Mouse (Mus musculus) right cerebral cortex, adult 2 months (tissue): Measurements from ENCODE around the gene Cd151.
"Not testable (repeated sequence)": the region's sequence is repeated elsewhere in the genome, so short reads cannot be mapped to it uniquely, and the experiment has no call there.

ENCODE experiments used
- DNase-seq, 2 experiments: peaks; one replicate each; pipeline ENCODE4 v3.0.0; 2021 to 2022; ENCODE audit warnings: low spot score in 2 of 2

The Cd151 gene

DNA sequence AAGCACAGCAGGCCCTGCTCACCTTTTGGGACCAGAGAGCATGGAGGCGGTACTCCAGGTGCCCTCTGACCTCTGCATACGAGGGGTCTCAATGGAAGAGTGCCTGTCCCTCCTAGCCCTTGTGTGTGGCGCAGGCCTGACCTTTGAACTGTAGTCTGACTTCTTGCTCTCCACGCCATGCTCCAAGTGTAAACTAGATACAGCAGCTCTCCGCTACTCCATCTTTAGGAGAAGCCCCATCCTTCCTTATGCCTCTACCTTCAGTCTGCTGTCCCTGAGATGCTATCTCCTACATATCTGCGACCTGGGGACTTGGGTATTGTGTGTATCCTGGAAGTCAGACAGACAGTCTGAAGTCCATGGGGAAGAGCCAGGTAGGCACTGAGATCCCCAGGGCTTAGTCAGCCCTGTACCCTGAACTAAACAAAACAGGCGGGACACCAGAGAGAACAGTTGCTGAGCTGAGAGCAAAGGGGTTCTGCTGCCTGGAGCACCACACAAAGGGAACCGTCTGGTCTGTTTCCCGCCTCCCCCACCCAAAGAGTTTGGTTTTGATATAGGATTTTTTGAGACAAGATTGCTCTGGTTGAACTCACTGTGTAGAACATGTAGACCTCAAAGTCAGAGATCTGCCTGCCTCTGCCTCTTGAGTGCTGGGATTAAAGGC, 31.2 kb upstream of the Cd151 start:
- DNase-seq, result no peak

DNA sequence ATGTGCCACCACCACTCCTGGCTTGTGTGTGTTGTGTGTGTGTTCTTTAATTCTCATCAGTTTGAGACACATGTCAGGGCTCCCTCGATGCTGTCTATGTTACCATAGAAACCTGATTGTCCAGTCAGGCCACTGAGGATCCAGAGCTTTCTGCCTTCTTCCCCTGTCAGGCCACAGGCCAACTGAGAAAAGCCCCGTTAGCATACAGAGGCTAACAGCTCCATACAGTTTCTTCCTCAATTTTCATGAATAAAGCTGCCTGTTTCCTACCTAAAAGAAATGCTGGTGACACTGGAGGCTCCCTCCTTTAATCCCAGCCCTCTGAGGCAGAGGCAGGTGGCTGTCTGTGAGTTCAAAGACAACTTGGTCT, 30.7 kb upstream of the Cd151 start:
- DNase-seq, result no peak

DNA sequence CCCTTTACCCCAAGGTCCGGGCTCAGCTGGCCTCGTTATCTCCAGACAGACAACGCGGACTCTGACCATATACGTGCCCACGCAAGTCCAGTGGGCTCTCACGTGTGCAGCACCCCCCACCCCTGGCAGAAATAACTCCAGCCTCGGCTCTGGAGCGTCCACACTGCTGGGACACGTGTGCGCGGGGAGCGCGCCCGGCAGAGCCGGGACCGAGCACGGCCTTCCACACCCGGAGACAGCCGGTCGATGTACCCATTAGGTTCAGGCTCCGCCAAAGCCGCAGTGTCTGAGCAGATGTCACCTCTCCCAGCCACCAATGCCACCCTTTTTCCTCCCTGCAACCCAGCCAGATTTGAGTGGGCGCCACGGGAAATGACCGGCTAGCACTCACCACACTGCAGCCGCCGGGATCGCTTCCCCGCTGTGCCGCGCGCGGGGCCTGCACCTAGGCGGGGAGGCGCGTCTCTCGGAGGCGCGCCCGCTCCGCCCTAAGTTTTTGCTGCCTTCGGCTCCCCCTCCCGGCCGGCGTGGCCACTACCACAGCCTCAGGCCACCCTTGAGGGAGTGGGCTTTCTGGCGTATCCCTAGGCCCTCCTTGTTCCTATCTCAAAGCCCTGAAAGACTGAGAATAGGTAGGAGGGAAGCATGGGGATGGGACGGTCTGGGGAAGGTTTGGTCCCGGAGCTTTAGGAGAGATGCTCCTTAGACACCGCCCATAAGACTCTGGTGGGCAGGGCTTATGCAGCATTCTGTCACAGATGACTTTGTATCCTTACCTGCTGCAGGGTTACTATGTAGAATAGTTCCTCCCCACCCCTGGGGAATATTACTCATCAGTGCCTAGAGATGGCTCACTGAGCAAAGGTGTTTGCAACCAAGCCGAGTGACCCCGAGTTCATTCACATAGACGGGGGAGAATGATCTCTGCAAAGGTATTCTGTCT, 29.7 kb upstream of the Cd151 start, which contains the start of gene Slc25a22:
Gene Slc25a22 (minus strand): TSS at position 715 of the 943 bp plus-strand sequence.
- DNase-seq, result peak; percentile 81 to 88

DNA sequence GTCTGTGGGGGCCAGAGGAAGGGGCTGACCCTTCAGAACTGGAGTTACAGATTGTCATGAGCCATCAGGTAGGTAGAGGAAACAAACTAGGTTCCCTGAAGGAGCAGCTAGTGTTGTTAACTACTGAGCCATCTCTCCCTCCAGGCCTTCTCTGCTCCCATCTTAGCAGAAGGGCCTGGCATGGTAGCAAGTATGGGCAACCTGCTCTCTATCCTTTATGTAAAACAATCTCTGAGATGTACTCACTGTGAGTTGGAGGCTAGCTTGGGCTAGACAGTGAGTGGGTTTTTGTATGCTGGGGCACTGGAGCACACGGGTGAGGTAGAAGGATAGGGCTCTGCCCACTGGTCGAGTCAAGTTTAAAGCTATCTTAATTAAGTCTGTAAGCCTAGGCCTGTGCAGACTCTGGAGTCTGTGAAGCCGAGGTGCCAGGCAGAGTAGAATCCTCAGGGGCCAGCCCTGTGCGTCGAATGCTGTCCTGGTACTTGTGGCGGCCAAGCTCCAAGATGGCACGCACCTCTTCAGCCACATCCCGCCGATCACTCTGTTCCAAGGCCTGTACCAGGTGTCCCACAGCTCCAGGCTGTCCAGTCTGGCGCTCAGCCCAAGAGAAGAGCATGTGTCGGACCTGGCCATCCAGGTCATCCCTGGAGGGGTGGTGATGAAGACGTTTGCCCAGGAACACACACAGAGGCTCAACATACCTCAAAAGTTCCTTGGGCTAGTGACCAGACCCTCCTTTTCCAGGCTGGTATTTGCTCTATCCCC, 28.8 kb upstream of the Cd151 start:
- DNase-seq, result no peak

DNA sequence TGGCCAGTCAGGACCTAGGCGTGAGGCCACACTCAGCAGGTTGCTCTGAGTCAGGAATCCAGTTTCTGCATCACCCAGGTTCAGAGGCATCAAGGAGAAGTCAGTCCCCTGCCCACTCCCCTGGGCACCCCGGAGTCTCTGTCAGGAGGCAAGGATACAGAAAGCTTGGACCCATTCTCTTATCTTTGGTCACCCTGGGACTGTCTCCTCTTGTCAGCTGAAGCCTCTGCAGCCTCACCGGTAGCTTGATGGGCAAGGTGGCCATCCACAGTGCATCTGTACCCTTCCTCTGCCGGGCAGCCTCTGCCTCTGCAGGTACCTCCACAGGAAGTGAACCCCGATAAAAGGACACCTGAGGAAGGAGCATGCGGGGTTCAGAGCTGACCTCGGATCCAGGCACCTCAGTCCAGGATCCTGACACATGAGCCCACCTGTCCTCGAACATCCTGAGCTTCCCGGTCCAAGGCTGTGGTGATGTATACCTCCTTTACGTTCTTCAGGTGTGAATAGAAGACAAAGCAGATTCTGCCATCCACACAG, 28.0 kb upstream of the Cd151 start:
- no peak for DNase-seq

DNA sequence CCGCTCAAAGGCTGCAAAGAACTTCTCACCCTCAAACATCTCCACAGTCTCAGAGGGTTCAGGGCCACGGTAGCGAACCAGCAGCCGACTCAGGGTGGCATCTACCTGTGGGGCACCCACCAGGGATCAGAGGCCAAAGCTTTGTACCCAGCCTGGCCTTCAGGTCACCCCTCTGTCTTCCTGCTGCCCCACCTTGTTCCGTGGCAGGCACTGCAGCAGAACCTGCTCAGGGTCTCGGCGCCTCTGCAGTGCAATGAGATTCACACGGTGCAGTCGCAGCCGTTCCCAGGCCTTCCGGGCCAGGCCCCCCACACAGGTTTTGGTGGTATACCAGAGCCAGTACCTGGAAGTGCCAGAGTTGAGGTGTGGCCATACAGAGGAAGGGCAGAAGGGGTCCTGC, 27.4 kb upstream of the Cd151 start:
- DNase-seq, result no peak

DNA sequence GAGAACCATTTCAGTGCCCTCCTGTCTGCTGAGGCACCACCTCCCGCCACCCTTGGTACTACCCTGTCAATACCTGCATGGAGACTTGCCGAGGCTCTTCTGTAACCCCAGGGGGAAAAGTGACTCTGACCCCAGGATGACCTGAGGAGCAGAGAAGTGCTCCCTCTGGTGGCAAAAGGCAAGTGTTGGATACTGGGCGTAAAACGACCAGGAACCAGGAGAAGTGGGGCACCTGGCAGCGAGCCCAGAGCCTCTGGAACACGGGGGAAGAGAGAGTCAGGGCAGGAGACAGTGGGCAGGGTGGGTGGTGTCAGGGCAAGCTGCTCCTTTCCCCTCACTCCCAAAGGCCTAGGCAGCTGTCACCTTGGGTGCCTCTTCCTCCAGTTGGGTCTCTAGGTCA, 26.6 kb upstream of the Cd151 start:
- DNase-seq, result peak in 1 of 2 experiments; percentile 60

DNA sequence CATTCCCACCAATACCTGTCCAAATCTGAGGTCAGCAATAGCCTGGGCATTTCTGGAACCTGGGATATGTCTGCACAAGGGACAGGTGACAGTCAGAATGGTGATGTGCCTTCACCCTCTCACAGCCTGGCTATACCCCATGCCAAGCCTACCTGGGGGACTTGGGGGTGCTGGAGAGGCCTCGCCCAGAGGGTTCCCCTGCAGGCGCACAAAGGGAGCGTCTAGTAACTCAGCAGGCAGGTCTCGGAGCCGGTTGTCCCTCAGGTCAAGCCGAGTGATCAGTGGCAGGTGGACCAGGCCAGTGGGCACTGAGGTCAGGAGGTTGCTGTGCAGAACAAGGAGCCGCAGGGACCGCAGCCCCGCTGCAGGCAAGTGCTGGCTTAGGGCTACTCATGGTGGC, 25.7 kb upstream of the Cd151 start:
- DNase-seq, result no peak

DNA sequence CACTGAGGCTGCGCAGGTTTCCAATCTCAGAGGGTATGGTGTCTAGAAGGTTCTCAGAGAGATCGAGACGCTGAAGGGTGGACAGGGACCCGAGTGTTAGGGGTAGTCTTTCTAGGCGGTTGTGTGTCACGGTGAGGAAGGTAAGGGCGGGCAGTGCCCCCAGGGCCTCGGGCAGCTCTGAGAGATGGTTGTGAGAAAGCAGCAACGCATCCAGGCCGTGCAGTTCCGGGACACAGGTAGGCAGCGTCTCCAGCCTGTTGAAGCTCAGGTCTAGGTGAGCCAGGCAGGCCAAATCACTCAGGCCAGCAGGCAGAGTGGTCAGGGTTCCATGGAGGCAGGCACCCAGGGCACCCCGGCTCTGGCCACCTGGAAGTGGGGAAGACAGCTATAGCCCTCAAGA, 25.0 kb upstream of the Cd151 start:
- no peak for DNase-seq

DNA sequence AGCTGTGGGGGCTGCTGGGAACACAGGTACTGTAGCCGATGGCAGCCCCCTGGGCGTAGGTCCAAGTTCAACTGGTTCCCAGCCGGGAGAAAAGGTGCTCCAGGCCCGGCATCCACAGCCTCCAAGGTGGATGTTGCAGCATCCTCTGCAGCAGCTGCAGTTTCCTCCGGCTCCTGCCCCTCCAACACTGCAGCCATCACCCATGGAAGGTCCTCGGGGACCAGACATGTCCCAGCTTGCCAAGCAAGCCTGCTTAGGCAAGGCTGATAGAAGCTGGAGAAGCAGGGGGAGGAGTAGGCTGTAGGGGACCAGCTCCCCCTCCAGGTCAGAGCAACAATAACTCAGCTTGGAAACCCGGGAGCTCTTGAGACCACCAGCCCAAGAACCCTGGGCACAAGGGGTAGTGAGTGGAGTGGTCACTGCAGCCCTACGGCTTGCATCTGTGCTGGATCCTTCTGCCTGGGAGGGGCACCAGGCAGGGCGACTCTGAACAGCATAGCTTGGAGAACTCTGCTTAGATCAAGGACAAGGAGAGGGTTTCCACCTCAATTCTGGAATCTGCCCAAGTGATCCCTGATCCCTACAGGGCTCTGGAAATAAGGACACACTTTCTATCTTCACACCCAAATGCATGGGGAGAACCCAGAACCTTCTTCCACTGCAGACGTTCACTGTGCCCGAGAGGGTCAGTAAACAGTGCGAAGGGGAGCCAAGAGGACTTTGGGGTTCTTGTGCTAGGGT, 23.9 kb upstream of the Cd151 start:
- DNase-seq, result no peak

DNA sequence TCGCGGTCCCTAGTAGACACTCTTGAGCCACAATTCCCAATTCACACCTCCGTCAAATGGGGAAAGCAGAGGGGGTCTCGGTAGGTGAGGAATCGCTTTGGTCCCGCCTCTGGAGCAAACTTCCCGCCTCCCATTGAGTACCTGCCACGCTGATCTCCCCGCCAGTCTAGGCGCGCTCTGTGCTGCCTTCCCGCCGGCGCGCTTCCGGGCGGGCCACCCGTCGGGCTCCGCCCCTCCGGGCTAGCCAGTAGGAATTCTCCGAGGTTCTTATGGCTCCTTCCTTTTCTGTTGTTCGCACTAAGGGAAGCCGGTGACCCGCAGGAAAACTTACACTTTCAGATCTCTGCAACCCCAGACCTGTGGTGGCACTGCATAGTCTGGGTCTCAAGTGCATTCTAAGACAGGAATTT, 23.4 kb upstream of the Cd151 start, which contains the start of gene Pidd1:
Gene Pidd1 (minus strand): TSS at position 198 of the 410 bp plus-strand sequence.
- DNase-seq, result no peak

DNA sequence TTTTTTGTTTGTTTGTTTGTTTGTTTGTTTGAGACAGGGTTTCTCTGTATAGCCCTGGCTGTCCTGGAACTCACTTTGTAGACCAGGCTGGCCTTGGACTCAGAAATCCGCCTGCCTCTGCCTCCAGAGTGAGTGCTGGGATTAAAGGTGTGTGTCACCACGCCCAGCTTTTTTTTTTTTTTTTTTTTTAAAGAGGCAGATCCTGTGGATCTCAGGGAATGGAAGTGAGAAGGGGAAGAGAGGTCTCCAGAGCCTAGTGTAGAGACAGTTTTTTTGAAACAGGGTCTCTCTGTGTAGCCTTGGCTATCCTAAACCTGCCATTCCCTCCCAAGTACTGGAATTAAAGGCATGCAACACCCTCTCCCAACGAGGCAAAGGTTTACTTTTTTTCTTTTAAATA, 20.8 kb upstream of the Cd151 start:
- DNase-seq, result not testable (repeated sequence)

DNA sequence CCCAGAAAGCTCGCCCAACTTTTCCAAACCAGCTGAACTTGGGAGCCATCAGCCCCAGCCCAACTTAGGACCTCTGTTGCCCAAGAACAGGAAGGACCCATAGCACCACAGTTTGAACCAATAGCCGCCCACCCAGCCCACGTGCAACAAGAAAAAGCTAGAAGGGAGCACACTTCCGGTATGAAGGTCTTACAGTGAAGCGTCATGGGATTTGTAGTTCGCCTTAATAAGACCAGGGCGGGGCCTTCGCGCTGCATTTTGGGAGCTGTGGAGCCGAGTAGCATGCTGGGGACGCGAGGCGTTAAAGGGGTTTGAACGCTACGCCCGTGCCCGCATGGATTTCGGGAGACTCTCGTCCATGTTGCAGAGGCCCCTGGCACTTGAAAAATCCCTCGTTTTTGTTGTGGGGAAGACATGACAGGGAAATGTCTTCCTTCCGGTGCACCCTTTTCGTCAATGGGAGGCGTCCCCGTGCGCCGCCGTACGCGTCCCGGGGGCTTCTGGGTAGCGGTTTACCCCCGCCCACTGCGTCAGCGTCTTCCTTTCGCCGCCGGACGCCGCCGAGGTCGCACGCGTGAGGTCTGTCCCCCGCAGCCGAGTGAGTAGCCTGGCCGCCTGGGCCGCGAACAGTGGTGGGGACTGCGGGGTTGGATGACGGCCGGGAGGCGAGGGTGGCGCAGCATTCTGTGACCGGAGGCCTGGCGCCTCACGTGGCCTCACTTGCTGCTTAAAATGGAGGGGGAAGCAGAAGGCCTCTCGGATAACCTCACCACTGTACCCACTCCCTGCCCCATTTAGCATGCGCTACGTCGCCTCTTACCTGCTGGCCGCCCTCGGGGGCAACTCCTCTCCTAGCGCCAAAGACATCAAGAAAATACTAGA, 19.8 kb upstream of the Cd151 start, which contains the start of gene Rplp2:
Gene Rplp2 (plus strand): TSS at position 261 of the 882 bp plus-strand sequence.
- DNase-seq, result peak; percentile 96 to 98

DNA sequence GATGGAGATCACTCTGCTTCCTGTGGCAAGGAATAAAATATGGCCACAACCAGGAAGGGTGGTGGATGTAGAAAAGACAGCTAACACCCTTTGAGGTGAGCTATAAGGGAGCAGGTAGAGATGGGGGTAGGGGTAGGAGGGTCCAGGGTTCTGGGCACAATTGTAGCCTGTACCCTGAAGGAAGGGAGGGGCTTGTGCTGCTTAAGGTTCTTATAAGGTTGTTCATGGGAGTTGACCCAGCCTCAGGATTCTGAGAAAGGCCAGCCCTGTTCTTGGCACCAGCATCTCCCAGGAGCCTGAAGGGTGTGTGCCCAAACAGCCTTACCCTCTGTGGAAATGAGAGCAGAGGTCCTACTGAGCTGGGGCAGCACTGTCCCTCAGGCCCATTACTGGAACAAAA, 15.3 kb upstream of the Cd151 start:
- DNase-seq, result no peak

DNA sequence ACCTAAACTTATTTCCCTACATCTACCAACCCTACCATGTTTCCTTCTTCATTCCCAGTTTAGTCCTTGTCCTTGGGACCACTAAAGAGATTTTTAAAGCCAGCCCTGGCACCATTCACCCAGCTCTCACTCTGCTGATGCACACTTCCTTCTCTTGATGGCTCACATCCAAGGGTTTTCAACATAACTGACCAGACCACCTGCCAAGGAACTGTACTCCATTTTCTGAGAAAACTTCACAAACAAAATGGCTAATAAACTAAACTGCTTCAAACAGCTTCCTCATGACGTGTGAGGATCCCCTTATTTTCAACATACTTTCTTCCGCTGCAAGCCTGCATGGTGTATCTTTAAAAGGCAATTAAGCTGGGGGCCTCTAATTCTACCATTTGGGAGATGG, 13.6 kb upstream of the Cd151 start:
- DNase-seq, result no peak

DNA sequence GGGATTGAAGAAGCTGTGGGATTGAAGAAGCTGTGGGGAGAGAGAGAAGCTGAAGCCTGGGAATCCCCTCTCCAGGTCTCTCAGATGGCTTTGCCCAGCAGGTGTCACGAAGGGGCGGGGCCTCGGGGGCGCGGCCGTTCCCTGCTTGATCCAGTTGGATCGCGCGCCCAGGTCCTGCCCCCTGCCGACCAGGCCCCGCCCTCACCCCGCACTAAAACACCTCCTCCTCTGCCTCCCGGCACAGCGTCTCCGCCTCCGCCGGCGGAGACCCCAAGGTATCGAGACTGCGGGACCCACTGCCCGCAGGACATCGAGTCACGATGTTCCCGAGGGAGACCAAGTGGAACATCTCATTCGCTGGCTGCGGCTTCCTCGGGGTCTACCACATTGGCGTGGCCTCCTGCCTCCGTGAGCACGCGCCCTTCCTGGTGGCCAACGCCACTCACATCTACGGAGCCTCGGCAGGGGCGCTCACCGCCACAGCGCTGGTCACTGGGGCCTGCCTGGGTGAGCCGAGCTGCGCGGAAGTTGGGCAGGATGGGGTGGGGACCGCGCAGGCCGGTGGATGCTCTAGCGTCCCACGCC, 12.1 kb upstream of the Cd151 start, which contains the start of gene Pnpla2:
Gene Pnpla2 (plus strand): TSS at position 232 of the 585 bp plus-strand sequence.
- peak; percentile 90 to 91 for DNase-seq

DNA sequence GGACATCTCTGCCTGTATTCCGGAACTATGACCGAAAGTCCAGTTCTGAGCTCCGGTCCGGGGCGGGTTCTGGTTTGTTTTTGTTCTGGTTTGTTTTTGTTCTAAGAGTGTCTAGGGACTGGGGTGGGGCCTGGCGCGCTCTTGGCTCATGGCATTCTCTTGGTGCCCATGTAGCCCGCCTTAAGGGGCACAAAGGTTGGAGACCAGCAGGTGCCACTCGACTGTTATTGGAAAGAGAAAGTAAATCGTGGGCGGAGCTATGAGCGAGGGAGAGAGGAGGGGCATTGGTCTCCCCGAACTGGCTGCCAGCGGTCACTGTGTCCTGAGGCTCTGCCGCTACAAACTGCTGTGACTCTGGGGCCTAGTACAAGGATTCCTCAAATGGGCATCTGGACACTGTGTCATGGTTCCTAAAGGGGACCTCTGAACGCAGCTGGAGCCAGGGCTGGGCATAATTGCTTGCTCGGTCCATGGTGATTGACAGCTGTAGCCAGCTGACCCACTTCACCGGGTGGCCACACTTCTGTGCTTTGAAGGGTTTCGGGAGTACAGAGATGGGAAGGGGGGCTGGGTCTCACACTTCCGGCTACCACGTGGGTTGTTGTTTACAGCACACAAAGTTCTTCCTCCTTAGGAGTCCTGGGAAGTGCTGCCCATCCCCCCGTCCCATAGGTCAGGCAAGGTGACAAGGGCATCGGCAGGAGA, 11.4 kb upstream of the Cd151 start:
- DNase-seq, result peak in 1 of 2 experiments; percentile 53

DNA sequence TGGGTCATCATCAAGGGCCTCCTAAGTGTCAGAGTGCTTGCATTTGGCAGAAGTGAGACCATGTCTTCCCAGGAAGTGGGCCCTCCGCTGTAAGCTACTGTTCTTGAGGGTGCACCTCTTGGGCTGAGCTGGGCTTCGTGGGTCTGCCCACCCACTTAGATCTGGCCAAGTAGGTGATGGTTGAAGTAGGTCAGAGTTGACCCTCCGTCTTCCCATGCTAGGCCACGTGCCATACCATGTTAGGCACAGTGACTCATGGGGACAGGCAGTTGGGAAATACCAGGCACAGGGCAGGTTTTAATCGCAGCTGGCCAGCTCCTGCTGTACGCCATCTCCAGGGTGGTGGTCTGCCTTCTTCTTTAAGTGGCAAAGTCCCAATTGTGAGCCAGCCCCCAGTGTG, 10.5 kb upstream of the Cd151 start:
- no peak for DNase-seq

DNA sequence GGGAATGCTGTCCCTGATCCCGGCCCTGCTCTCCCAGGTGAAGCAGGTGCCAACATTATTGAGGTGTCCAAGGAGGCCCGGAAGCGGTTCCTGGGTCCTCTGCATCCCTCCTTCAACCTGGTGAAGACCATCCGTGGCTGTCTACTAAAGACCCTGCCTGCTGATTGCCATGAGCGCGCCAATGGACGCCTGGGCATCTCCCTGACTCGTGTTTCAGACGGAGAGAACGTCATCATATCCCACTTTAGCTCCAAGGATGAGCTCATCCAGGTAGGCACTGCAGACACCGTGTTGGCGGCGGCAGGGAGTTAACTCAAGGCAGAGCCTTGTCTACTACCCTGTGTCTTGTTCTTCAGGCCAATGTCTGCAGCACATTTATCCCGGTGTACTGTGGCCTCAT, 10.0 kb upstream of the Cd151 start:
- DNase-seq, result no peak
